Mouse (Mus musculus): Measurements from ENCODE around the gene Lgals3bp.

GRCm38 (mm10) chr11:118400566-118400936 is 1.3 kb downstream of the Lgals3bp start:
- TF ChIP-seq CTCF (IDR thresholded peaks at IDR 0.05; ENCODE audit: extremely low read depth, insufficient read depth, insufficient read length, insufficient replicate concordance) (no peak), POLR2A (IDR thresholded peaks at IDR 0.05; ENCODE audit: low read depth, low read length) (no peak)
